Mouse (Mus musculus) MEL (cell line): ENCODE measurements around the gene Ostm1. TPM values are rescaled to one million over a fixed set of nuclear protein-coding genes. Genes with fewer than 3 reads are reported as not detected.

Experiments used
- DNase-seq: peaks from one replicate; pipeline ENCODE4 v3.0.0; 2011; ENCODE audit warnings: low read depth, low spot score
- H3K27ac ChIP-seq: 2 replicates; pipeline ENCODE4 v1.5.1; 2012; ENCODE audit warnings: low read depth, mild to moderate bottlenecking, control low read depth, low read length, moderate library complexity; ENCODE audit not compliant: control insufficient read depth
- H3K27me3 ChIP-seq, 2 experiments: fragments of 150-350 bp in 1 of 2; sonication (generic) in 1 of 2; 2 replicates each; pipeline ENCODE4 v1.6.1; 2012; ENCODE audit warnings: low read length in 2 of 2, mild to moderate bottlenecking in 2 of 2, improper control_type of control experiment in 1 of 2, moderate library complexity in 1 of 2; ENCODE audit not compliant: insufficient read depth in 2 of 2, control insufficient read depth in 1 of 2
- H3K36me3 ChIP-seq, 2 experiments: 2 replicates each; pipeline ENCODE4 v1.6.1; 2012 to 2014; ENCODE audit warnings: low read length in 2 of 2, improper control_type of control experiment in 1 of 2, inconsistent platforms in 1 of 2, mild to moderate bottlenecking in 1 of 2; ENCODE audit not compliant: insufficient read depth in 2 of 2, control insufficient read depth in 1 of 2
- H3K4me1 ChIP-seq, 2 experiments: fragments of 150-350 bp in 1 of 2; sonication (generic) in 1 of 2; 2 replicates each; pipeline ENCODE4 v1.6.1; 2012; ENCODE audit warnings: low read length in 2 of 2, improper control_type of control experiment in 1 of 2, mild to moderate bottlenecking in 1 of 2; ENCODE audit not compliant: insufficient read depth in 2 of 2, control insufficient read depth in 1 of 2
- H3K4me3 ChIP-seq, 2 experiments: fragments of 150-350 bp in 1 of 2; sonication (generic) in 1 of 2; 2 replicates each; pipeline ENCODE4 v1.5.1; 2012; ENCODE audit warnings: low read depth in 2 of 2, low read length in 2 of 2, mild to moderate bottlenecking in 2 of 2, moderate library complexity in 2 of 2, control low read depth in 1 of 2, improper control_type of control experiment in 1 of 2; ENCODE audit not compliant: control insufficient read depth in 1 of 2, insufficient read depth in 1 of 2
- H3K79me2 ChIP-seq: 2 replicates; pipeline ENCODE4 v1.6.1; 2012; ENCODE audit warnings: mild to moderate bottlenecking, low read length, moderate library complexity; ENCODE audit not compliant: control insufficient read depth, poor library complexity, insufficient read depth
- H3K9ac ChIP-seq: 2 replicates; pipeline ENCODE4 v1.6.1; 2012; ENCODE audit warnings: low read depth, mild to moderate bottlenecking, control low read depth, low read length, moderate library complexity; ENCODE audit not compliant: control insufficient read depth, poor library complexity, severe bottlenecking
- H3K9me3 ChIP-seq: fragments of 150-350 bp; sonication (generic); replicated peaks from 2 replicates; pipeline ENCODE4 v1.6.1; 2012; ENCODE audit warnings: mild to moderate bottlenecking, low read length, improper control_type of control experiment, moderate library complexity; ENCODE audit not compliant: insufficient read depth
- E2F4 ChIP-seq: IDR thresholded peaks from 2 replicates; pipeline ENCODE4 v1.6.1; 2011; ENCODE audit warnings: low read depth, low read length, improper control_type of control experiment, borderline replicate concordance
- ELF1 ChIP-seq: IDR thresholded peaks from 2 replicates; pipeline ENCODE4 v1.6.1; 2014; ENCODE audit warnings: low read depth, mild to moderate bottlenecking, inconsistent platforms, low read length, improper control_type of control experiment, moderate library complexity
- MAFK ChIP-seq: IDR thresholded peaks from 2 replicates; pipeline ENCODE4 v1.6.1; 2011; ENCODE audit warnings: low read depth, mild to moderate bottlenecking, low read length, improper control_type of control experiment, borderline replicate concordance
- MAZ ChIP-seq: IDR thresholded peaks from 2 replicates; pipeline ENCODE4 v1.6.1; 2012; ENCODE audit warnings: low read depth, mild to moderate bottlenecking, inconsistent platforms, low read length, improper control_type of control experiment
- MYC ChIP-seq: IDR thresholded peaks from 2 replicates; pipeline ENCODE4 v1.6.1; 2011; ENCODE audit warnings: low read depth, mild to moderate bottlenecking, low read length, improper control_type of control experiment, moderate library complexity
- NELFE ChIP-seq: IDR thresholded peaks from 2 replicates; pipeline ENCODE4 v1.6.1; 2011; ENCODE audit warnings: low read depth, low read length, improper control_type of control experiment
- POLR2AphosphoS2 ChIP-seq: IDR thresholded peaks from 2 replicates; pipeline ENCODE4 v1.6.1; 2011; ENCODE audit warnings: low read length, improper control_type of control experiment
- RAD21 ChIP-seq: IDR thresholded peaks from 2 replicates; pipeline ENCODE4 v1.6.1; 2011; ENCODE audit warnings: mild to moderate bottlenecking, low read depth, low read length, improper control_type of control experiment
- RCOR1 ChIP-seq: IDR thresholded peaks from 2 replicates; pipeline ENCODE4 v1.6.1; 2012; ENCODE audit warnings: low read depth, mild to moderate bottlenecking, inconsistent platforms, low read length, improper control_type of control experiment
- SIN3A ChIP-seq: IDR thresholded peaks from 2 replicates; pipeline ENCODE4 v1.6.1; 2012; ENCODE audit warnings: low read length, improper control_type of control experiment, inconsistent platforms
- SMC3 ChIP-seq: IDR thresholded peaks from 2 replicates; pipeline ENCODE4 v1.6.1; 2011; ENCODE audit warnings: low read depth, low read length, improper control_type of control experiment
- TAL1 ChIP-seq: IDR thresholded peaks from 2 replicates; pipeline ENCODE4 v1.6.1; 2012; ENCODE audit warnings: mild to moderate bottlenecking, inconsistent platforms, low read length, moderate library complexity, mixed read lengths
- TCF12 ChIP-seq: IDR thresholded peaks from 2 replicates; pipeline ENCODE4 v1.6.1; 2014; ENCODE audit warnings: low read depth, mild to moderate bottlenecking, inconsistent platforms, low read length, improper control_type of control experiment, moderate library complexity
- UBTF ChIP-seq: IDR thresholded peaks from 2 replicates; pipeline ENCODE4 v1.6.1; 2012; ENCODE audit warnings: low read depth, mild to moderate bottlenecking, inconsistent platforms, low read length, improper control_type of control experiment, moderate library complexity, borderline replicate concordance; ENCODE audit not compliant: insufficient read depth
- USF1 ChIP-seq: IDR thresholded peaks from 2 replicates; pipeline ENCODE4 v1.6.1; 2014; ENCODE audit warnings: low read depth, mild to moderate bottlenecking, inconsistent platforms, low read length, improper control_type of control experiment, moderate library complexity
- ZKSCAN1 ChIP-seq: IDR thresholded peaks from 2 replicates; pipeline ENCODE4 v1.6.1; 2012; ENCODE audit warnings: low read depth, mild to moderate bottlenecking, inconsistent platforms, low read length, improper control_type of control experiment, moderate library complexity
- ZMIZ1 ChIP-seq: IDR thresholded peaks from 2 replicates; pipeline ENCODE4 v1.6.1; 2012; ENCODE audit warnings: low read depth, mild to moderate bottlenecking, inconsistent platforms, low read length, improper control_type of control experiment, moderate library complexity
- ZNF384 ChIP-seq: IDR thresholded peaks from 2 replicates; pipeline ENCODE4 v1.6.1; 2012; ENCODE audit warnings: low read depth, mild to moderate bottlenecking, inconsistent platforms, low read length, improper control_type of control experiment
- polyA plus RNA-seq, 2 experiments: library from polyadenylated mRNA; stranded (reverse) in 1 of 2; unstranded in 1 of 2; fragments of >175 nt in 1 of 2; fragments of >200 nt in 1 of 2; gene quantifications; 2 replicates each; pipeline versions ENCODE4 v1.2.1 to v1.2.4; 2012; ENCODE audit warnings: low replicate concordance in 2 of 2, low read depth in 1 of 2; ENCODE audit not compliant: insufficient read length in 2 of 2, insufficient read depth in 1 of 2, missing spikeins in 1 of 2
- total RNA-seq: library from RNA; depleted of rRNA; stranded (reverse); fragments of 300-350 nt; gene quantifications from 2 replicates; pipeline ENCODE4 v1.2.3, GENCODE M21; 2012

Ostm1 gene
- total and polyA plus RNA-seq, 3 experiments = 13.9 to 17.5 TPM; not detected in 1

DNA sequence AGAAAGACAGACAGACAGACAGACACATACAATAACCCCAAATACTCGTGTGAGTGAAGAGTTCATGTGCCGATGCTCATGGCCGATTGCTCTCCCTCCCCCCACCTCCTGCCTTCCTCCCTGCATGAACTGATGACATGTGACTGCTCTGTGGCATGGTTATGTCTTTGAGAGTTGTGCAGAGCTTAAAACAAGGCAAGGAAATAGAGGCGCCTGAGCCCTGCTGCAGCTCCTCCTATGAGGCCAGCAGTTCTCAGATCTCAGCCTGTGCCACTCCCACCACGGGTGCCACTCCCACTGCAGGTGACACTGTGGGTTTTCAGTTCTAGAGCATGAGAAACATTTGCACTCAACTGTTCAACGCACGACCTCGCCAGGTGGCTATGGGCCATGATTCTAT is 115.4 kb downstream of the Ostm1 start:
- Histone ChIP-seq H3K4me1 (no peaks in the 10 kb centered on the region), H3K9ac (no peak overlapping the region), H3K27ac (no peak overlapping the region), H3K36me3 (peaks cover 0 to 6% of the 10 kb centered on the region in 2 experiments; a peak in 2 of 4 replicates), H3K9me3 (no peaks in the 10 kb centered on the region), H3K4me3 (no peak overlapping the region), H3K27me3 (no peaks in the 10 kb centered on the region), H3K79me2 (no peaks in the 10 kb centered on the region)
- TF ChIP-seq SIN3A (no peak), MAFK (no peak), ZMIZ1 (no peak), SMC3 (no peak), ZKSCAN1 (no peak), E2F4 (no peak), NELFE (no peak), TCF12 (no peak), UBTF (no peak), POLR2AphosphoS2 (no peak), RCOR1 (no peak), ZNF384 (no peak)
- DNase-seq = no peak

DNA sequence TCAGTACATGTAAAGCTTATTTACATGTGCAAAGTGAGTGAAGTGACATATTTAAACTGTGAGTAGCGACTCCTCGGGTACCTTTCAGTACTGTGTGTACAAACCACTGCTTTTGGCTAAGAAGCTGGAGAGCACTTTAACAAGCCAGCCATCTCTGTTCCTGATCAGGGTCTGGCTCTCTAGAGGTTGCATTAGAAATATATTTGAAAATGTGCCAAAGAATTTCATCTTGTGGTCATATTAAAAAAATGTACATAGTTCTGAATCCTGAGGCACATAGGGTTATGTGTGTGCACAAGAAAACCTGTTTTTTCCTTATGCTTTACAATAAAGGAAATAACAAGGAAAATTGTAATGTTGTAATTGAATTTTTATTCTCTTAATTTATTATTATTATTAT is 118.5 kb downstream of the Ostm1 start:
- H3K79me2 ChIP-seq = no peaks in the 10 kb centered on the region
- no peaks in the 10 kb centered on the region for H3K27me3 ChIP-seq
- no peak overlapping the region for H3K4me3 ChIP-seq
- no peak overlapping the region for H3K9ac ChIP-seq
- no peaks in the 10 kb centered on the region for H3K9me3 ChIP-seq
- peaks cover 0 to 6% of the 10 kb centered on the region in 2 experiments; a peak in 2 of 4 replicates for H3K36me3 ChIP-seq
- DNase-seq = no peak
- TF ChIP-seq TAL1 (no peak), RCOR1 (no peak), MYC (no peak), USF1 (no peak), ELF1 (no peak), RAD21 (no peak), POLR2AphosphoS2 (no peak), MAZ (no peak), ZKSCAN1 (no peak), ZMIZ1 (no peak)
- H3K27ac ChIP-seq = no peak overlapping the region
- no peaks in the 10 kb centered on the region for H3K4me1 ChIP-seq
